Mouse (Mus musculus) kidney, embryonic 14.5 days (tissue): ENCODE data around the gene Asphd1. TPM values are rescaled to one million over a fixed set of nuclear protein-coding genes. Genes with fewer than 3 reads are reported as not detected.

Experiments used
- ATAC-seq: fragments of 200-750 bp; cut with Nextera tagmentation; 2 replicates; pipeline ENCODE4 v1.8.0; 2017; ENCODE audit warnings: moderate number of reproducible peaks, mild to moderate bottlenecking, moderate TSS enrichment, moderate library complexity; ENCODE audit not compliant: low FRiP score, low TSS enrichment
- H3K27ac ChIP-seq: fragments of 300-500 bp; sonication (generic); 2 replicates; pipeline ENCODE4 v1.5.1; 2014; ENCODE audit warnings: low read depth, mild to moderate bottlenecking, low read length, moderate library complexity, mixed read lengths
- H3K27me3 ChIP-seq: fragments of 300-500 bp; sonication (generic); 2 replicates; pipeline ENCODE4 v1.6.1; 2014; ENCODE audit warnings: mild to moderate bottlenecking, low read length; ENCODE audit not compliant: control insufficient read depth, insufficient read depth
- H3K36me3 ChIP-seq: fragments of 300-500 bp; sonication (generic); 2 replicates; pipeline ENCODE4 v1.6.1; 2014; ENCODE audit warnings: low read length, mixed read lengths; ENCODE audit not compliant: control insufficient read depth, insufficient read depth
- H3K4me1 ChIP-seq: fragments of 300-500 bp; sonication (generic); 2 replicates; pipeline ENCODE4 v1.6.1; 2014; ENCODE audit warnings: low read length, mixed read lengths; ENCODE audit not compliant: control insufficient read depth, insufficient read depth
- H3K4me2 ChIP-seq: fragments of 300-500 bp; sonication (generic); replicated peaks from 2 replicates; pipeline ENCODE4 v1.6.1; 2014; ENCODE audit warnings: low read depth, mild to moderate bottlenecking, low read length
- H3K4me3 ChIP-seq: fragments of 300-500 bp; sonication (generic); 2 replicates; pipeline ENCODE4 v1.5.1; 2014; ENCODE audit warnings: mild to moderate bottlenecking, low read length
- H3K9ac ChIP-seq: fragments of 300-500 bp; sonication (generic); 2 replicates; pipeline ENCODE4 v1.6.1; 2014; ENCODE audit warnings: low read depth, mild to moderate bottlenecking, low read length, moderate library complexity
- H3K9me3 ChIP-seq: fragments of 300-500 bp; sonication (generic); 2 replicates; pipeline ENCODE4 v1.6.1; 2016; ENCODE audit warnings: low read length; ENCODE audit not compliant: control insufficient read depth
- WGBS: fragments of 180-500 bp; shearing (Covaris S2); extraction: QIAGEN DNeasy Blood & Tissue Kit; methylation state at CpG from one replicate; pipeline ENCODE4 v1.1.7; 2014; 5-methylcytosine and 5-hydroxymethylcytosine counted together
- polyA plus RNA-seq: library from polyadenylated mRNA; unstranded; fragments of >200 nt; fragmentation: Nextera tagmentation; extraction: Ambion mirVana; gene quantifications from 2 replicates; pipeline ENCODE4 v1.2.1, GENCODE M21; 2014

Asphd1 gene
- polyA plus RNA-seq, 1 experiment from 2014 or later = 0.34 TPM

DNA sequence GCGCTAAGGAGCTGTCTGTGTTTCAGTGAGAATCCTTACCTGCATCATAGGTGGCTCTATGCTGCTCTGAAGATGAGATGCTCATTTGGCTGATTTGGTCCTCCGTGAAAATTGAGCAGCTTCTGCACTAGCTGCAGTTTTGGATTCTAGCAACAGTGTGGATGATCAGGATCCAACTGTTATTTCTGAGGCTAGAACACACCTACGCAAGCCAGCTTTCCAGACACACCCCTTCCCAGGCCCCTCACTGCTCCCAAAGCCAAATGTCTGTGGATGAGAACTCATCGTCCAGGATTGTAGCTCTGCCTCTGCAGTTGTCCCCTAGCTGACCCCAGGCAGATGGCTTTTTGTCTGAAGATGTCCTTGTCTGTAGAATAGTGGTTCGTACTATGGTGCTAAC is 11.7 kb upstream of the Asphd1 start:
- H3K4me1 ChIP-seq = no peaks in the 10 kb centered on the region
- peaks cover 20% of the 10 kb centered on the region for H3K27me3 ChIP-seq
- WGBS = 81% methylated on average over 5 of the region's 5 CpGs
- ATAC-seq = no peak
- H3K27ac ChIP-seq = no peak overlapping the region
- H3K4me2 ChIP-seq = no peak overlapping the region
- no peaks in the 10 kb centered on the region for H3K9me3 ChIP-seq
- H3K36me3 ChIP-seq = no peaks in the 10 kb centered on the region
- H3K9ac ChIP-seq = no peak overlapping the region
- H3K4me3 ChIP-seq = no peak overlapping the region

DNA sequence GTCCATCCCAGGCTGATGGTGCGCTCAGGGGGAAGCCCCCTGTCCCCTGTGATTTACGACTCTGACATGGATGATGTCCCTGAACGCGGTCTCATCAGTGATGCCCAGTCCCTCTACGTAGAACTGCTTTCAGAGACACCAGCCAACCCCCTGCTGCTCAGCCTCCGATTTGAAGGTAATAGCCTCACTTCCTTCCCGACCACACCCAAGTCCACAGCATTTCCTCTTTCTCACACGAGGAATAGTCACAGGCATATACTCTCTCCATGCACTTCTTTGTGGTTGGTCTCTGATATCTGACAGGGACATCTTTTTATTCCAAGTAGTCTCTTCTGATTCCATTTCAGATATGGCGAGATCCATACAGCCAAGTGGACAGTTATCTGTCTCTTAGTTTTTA is 10.4 kb upstream of the Asphd1 start:
- no peak overlapping the region for H3K4me2 ChIP-seq
- WGBS = 61% methylated on average over 9 of the region's 9 CpGs
- no peak overlapping the region for H3K27ac ChIP-seq
- no peaks in the 10 kb centered on the region for H3K4me1 ChIP-seq
- H3K9me3 ChIP-seq = no peaks in the 10 kb centered on the region
- no peak for ATAC-seq
- no peaks in the 10 kb centered on the region for H3K36me3 ChIP-seq
- H3K27me3 ChIP-seq = peaks cover 20% of the 10 kb centered on the region
- no peak overlapping the region for H3K9ac ChIP-seq
- H3K4me3 ChIP-seq = no peak overlapping the region

DNA sequence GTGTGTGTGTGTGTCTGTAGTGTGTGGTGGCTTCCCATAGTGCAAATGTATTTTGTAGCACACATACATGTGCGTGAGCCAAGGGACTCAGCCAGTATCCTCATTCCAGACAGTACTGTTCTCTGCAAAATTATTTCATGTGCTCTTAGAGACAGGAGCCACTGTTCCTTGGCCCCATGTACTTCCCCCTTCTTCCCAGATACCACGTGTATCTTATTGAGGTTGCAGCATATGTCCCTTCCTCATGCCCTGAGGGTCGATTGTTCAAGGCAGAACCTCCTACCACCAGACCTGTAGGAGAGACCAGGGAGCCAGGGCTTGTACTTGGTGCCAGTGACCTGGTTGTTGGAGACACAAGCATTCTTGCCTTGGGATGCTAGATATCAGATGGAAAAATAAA is 5.7 kb upstream of the Asphd1 start:
- Histone ChIP-seq H3K9ac (no peak overlapping the region), H3K4me3 (no peak overlapping the region), H3K36me3 (no peaks in the 10 kb centered on the region), H3K27me3 (peaks cover 19% of the 10 kb centered on the region), H3K4me2 (no peak overlapping the region), H3K4me1 (0 out of 2 replicates have a peak, but pooled peaks cover under 1% of the 10 kb centered on the region), H3K9me3 (no peaks in the 10 kb centered on the region), H3K27ac (no peak overlapping the region)
- ATAC-seq = no peak
- WGBS = 59% methylated on average over 3 of the region's 3 CpGs

DNA sequence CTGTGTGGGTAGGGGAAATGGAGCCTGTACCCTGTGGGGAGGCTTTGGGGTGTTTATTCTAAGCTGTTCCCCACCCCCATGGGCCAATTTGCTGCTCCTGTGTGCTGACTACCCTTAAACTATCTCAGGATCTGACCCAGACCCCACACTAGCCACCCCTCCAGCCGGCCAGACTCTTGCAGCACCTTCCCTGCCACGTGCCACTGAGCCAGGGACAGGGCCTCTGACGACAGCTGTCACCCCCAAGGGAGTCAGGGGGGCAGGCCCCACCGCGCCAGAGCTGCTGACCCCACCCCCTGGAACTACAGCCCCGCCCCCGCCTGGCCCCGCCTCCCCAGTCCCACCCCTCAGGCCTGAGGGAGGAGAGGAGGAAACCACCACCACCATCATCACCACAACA is 3.3 kb upstream of the Asphd1 start:
- ATAC-seq = no peak; the same call in 1 of the 2 replicates
- 1% methylated on average over 8 of the region's 8 CpGs for WGBS
- no peak overlapping the region for H3K9ac ChIP-seq
- H3K4me3 ChIP-seq = no peak overlapping the region
- H3K9me3 ChIP-seq = no peaks in the 10 kb centered on the region
- no peak overlapping the region for H3K27ac ChIP-seq
- H3K4me1 ChIP-seq = peaks cover 3% of the 10 kb centered on the region; the same call in 1 of the 2 replicates
- H3K36me3 ChIP-seq = no peaks in the 10 kb centered on the region
- no peak overlapping the region for H3K4me2 ChIP-seq
- H3K27me3 ChIP-seq = peaks cover 22% of the 10 kb centered on the region

DNA sequence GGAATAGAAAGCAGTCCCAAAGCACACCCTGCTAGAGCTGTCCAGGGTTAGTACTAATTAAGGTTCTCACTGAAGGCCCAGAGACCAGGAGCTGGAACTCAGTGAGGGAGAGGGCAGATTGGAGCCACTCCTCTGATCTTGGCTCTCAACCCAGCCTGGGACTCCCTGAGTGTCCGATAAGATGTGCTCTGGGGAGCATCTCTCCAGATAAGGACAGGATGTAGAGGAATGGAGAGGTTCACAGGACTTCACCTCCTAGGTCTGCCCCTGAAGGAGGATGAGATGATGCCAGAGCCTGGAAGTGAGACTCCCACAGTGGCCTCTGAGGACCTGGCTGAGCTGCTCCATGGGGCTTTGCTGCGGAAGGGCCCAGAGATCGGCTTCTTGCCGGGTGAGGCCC is 2.4 kb upstream of the Asphd1 start:
- Histone ChIP-seq H3K36me3 (no peaks in the 10 kb centered on the region), H3K27me3 (peaks cover 22% of the 10 kb centered on the region), H3K27ac (no peak overlapping the region), H3K4me1 (peaks cover 3% of the 10 kb centered on the region; the same call in 1 of the 2 replicates), H3K9ac (no peak overlapping the region), H3K4me2 (no peak overlapping the region), H3K4me3 (no peak overlapping the region), H3K9me3 (no peaks in the 10 kb centered on the region)
- no peak for ATAC-seq
- 24% methylated on average over 4 of the region's 4 CpGs for WGBS

DNA sequence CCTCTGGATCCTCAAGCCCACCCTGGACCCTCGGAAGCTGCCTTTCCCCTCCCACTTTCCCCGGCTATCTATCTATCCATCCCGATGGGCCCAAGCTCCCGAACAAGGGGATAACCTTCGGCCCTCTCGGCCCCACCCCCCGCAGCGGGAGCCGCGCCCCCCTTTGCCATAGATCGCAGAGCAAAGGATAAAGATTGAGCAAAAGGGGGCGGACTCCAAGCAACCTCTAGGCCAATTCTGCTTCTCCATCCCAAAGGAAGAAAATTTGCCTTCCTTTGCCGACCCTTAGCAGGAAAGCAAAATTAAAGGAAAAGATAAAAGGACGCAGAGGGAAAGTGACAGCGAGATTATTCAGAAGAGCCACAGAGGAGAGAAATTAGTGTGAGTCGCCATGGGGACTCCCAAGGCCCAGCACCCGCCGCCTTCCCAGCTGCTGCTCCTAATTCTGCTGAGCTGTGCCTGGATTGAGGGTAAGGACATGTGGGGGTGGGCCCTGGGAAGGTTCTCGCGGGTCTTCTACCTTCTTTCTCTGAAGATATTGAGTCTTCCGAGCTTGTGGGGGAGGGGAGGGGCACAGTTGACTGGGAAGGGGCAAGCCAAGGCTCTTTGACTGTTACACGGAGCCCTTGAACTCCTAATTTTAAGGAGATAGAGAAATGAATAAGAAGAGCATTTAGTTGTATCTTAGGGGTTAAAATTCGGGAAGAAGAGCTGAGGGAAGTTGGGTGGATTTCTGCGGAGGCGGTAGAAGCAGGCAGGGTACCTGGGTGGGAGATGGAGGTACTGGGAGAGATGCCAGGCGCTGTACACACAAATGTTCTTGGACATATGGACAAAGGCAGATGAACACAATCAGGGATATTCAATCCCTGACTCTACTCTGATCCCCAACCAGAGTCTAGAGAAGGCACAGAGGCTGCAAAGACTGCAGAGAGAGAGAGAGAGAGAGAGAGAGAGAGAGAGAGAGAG is 1.5 kb upstream of the Asphd1 start:
- Histone ChIP-seq H3K27ac (no peak overlapping the region), H3K4me3 (peak overlapping the region; percentile 48; the same call in 1 of the 2 replicates), H3K9ac (no peak overlapping the region), H3K36me3 (no peaks in the 10 kb centered on the region), H3K9me3 (no peaks in the 10 kb centered on the region), H3K4me2 (peak overlapping the region; percentile 89; the same call in 1 of the 2 replicates), H3K27me3 (peaks cover 22% of the 10 kb centered on the region), H3K4me1 (peaks cover 3% of the 10 kb centered on the region; the same call in 1 of the 2 replicates)
- no peak for ATAC-seq
- WGBS = 3% methylated on average over 26 of the region's 26 CpGs

DNA sequence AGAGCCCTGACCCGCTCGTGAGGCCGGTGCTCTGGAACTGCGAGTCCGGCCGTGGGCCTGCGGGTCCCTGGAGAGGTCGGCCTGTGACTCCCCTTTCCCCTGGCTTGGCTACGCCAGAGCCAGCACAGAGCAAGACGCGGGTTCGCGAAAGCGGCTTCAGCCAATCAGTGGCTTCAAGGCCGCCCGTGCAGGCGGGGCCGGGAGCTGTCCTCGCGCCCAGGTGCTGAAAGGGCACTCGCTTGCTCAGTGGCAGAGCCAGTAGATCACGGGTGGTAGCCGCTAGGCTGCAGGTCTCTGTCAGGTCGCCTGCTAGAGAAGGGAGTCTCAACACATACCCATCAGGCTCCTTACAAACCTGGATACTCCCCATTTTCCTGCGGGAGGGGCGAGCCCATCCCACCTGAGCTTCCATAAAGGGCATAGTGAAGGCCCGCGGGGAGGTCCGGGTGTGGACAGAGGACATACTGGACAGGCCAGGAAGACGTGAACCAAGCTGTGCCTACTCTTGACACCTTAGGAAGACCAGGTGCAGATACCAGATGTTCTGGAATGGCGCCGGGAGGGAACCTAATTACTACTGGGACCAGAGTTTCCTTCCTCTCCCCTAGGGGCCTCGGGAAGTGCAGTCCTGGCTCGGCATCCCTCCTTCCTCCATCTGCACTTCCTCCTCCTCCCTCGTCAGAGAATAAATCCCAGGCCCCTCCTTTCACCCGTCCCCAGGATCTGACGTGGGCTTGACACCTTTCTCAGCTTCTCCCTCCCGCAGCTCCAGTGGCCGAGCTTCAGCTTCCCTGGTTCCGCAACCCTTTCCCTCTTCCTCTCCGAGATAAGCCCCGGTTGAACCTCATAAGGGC is 638 bp upstream of the Asphd1 start, which contains the start of gene Sez6l2:
Sez6l2 (plus strand) TSS at position 771 of the 854 bp plus-strand sequence.
- peaks cover 3% of the 10 kb centered on the region; the same call in 1 of the 2 replicates for H3K4me1 ChIP-seq
- 1% methylated on average over 36 of the region's 42 CpGs for WGBS
- H3K9ac ChIP-seq = peak within 1 kb of the TSS; percentile 1; the same call in 1 of the 2 replicates
- H3K27me3 ChIP-seq = peaks cover 22% of the 10 kb centered on the region
- no peak within 1 kb of the TSS for H3K27ac ChIP-seq
- H3K4me3 ChIP-seq = peak within 1 kb of the TSS; percentile 48
- peak within 1 kb of the TSS; percentile 89 for H3K4me2 ChIP-seq
- H3K9me3 ChIP-seq = no peaks in the 10 kb centered on the region
- H3K36me3 ChIP-seq = peaks cover 3% of the 10 kb centered on the region; the same call in 1 of the 2 replicates
- ATAC-seq = peak; percentile 92

DNA sequence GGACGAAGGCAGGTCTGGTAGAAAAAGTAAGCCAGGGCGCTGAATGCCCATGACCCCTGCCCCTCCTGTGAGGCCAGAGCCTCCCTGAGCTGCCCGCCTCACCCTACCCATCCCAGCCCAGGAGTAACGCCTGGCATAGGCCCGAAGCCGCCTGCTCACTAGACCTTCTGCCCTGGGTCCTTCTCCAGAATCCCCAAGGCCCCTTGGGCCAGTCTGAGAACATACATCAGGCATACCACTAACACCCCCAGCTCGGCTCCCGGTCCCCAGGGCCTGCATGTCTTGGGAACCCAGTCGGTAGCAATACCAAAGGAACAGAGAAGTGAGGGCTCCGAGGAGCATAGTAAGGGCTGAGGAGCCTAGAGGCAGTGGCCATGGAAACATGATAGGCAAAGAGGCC is 756 bp downstream of the Asphd1 start:
- H3K4me1 ChIP-seq = peaks cover 3% of the 10 kb centered on the region; the same call in 1 of the 2 replicates
- WGBS = 85% methylated on average over 10 of the region's 10 CpGs
- H3K27me3 ChIP-seq = peaks cover 22% of the 10 kb centered on the region
- ATAC-seq = no peak
- no peak overlapping the region for H3K4me2 ChIP-seq
- H3K4me3 ChIP-seq = no peak overlapping the region
- H3K27ac ChIP-seq = no peak overlapping the region
- no peaks in the 10 kb centered on the region for H3K9me3 ChIP-seq
- H3K9ac ChIP-seq = no peak overlapping the region
- peaks cover 11% of the 10 kb centered on the region; the same call in 1 of the 2 replicates for H3K36me3 ChIP-seq
